Mouse (Mus musculus) embryonic fibroblast, embryonic 13.5 days (primary cell): Measurements from ENCODE around the gene Olfr222. TPM values are rescaled to one million over a fixed set of nuclear protein-coding genes. Genes with fewer than 3 reads are reported as not detected.

Experiments
- H3K27ac ChIP-seq: 2 replicates; pipeline ENCODE4 v1.5.1; 2012; ENCODE audit warnings: low read length, control low read depth, inconsistent platforms; ENCODE audit not compliant: insufficient read depth
- H3K4me1 ChIP-seq: 2 replicates; pipeline ENCODE4 v1.6.1; 2011; ENCODE audit warnings: low read length; ENCODE audit not compliant: control insufficient read depth, insufficient read depth
- H3K4me3 ChIP-seq: 2 replicates; pipeline ENCODE4 v1.5.1; 2011; ENCODE audit warnings: mild to moderate bottlenecking, control low read depth, low read length; ENCODE audit not compliant: insufficient read depth
- CTCF ChIP-seq: IDR thresholded peaks from 2 replicates; pipeline ENCODE4 v1.5.1; 2011; ENCODE audit warnings: mild to moderate bottlenecking, control low read depth, low read length, moderate library complexity, borderline replicate concordance; ENCODE audit not compliant: insufficient read depth
- POLR2A ChIP-seq: IDR thresholded peaks from 2 replicates; pipeline ENCODE4 v1.6.1; 2011; ENCODE audit warnings: low read depth, mild to moderate bottlenecking, control low read depth, low read length, moderate library complexity
- polyA plus RNA-seq: library from polyadenylated mRNA; stranded (reverse); fragments of >200 nt; gene quantifications from 2 replicates; pipeline ENCODE4 v1.2.4, GENCODE M21; 2011; ENCODE audit warnings: low read depth; ENCODE audit not compliant: missing spikeins, insufficient read length

Olfr222 gene
- polyA plus RNA-seq, 1 experiment = not detected

- TF ChIP-seq CTCF (0 out of 2 replicates have a peak, but pooled peaks have one; percentile 31), POLR2A (no peak)
These were observed 50.8 kb downstream of the Olfr222 start for GRCm38 (mm10) chr11:59525237-59525636.

GRCm38 (mm10) chr11:59524150-59524549 lies 51.9 kb downstream of the Olfr222 start:
- H3K4me3 ChIP-seq = no peak overlapping the region
- no peak overlapping the region for H3K27ac ChIP-seq
- H3K4me1 ChIP-seq = no peaks in the 10 kb centered on the region
- TF ChIP-seq CTCF = no peak
- TF ChIP-seq POLR2A = no peak

More at GRCm38 (mm10) chr11:59525237-59525636, 50.8 kb downstream of the Olfr222 start:
- no peak overlapping the region for H3K27ac ChIP-seq
- no peak overlapping the region for H3K4me3 ChIP-seq
- no peaks in the 10 kb centered on the region for H3K4me1 ChIP-seq

Other genes starting within 250 kb of the Olfr222 start
- gene Prss38, start 200.6 kb downstream of the Olfr222 start, polyA plus RNA-seq = not detected in 2 replicates
- gene Jmjd4, start 126.2 kb downstream of the Olfr222 start, polyA plus RNA-seq = 7.2 and 9.1 TPM in 2 replicates
- 90.8 and 91.0 TPM in 2 replicates for gene Snap47, start 125.0 kb downstream of the Olfr222 start, polyA plus RNA-seq
- 4.4 and 6.1 TPM in 2 replicates for gene Zfp867, start 103.8 kb downstream of the Olfr222 start, polyA plus RNA-seq
- 23.6 and 25.4 TPM in 2 replicates for gene Zkscan17, start 49.5 kb downstream of the Olfr222 start, polyA plus RNA-seq
- 0.79 TPM in 1 of 2 replicates, not detected in the other for gene Nlrp3, start 34.7 kb downstream of the Olfr222 start, polyA plus RNA-seq
- not detected in 2 replicates for gene Olfr223, start 17.1 kb upstream of the Olfr222 start, polyA plus RNA-seq
- 233 and 249 TPM in 2 replicates for gene Mprip, start 85.1 kb upstream of the Olfr222 start, polyA plus RNA-seq
- gene Pld6, start 211.4 kb upstream of the Olfr222 start, polyA plus RNA-seq = 0.74 TPM in 1 of 2 replicates, not detected in the other
- gene Flcn, start 233.8 kb upstream of the Olfr222 start, polyA plus RNA-seq = 18.4 and 21.4 TPM in 2 replicates